Mouse (Mus musculus): ENCODE data around the gene Slc5a6.

DNA sequence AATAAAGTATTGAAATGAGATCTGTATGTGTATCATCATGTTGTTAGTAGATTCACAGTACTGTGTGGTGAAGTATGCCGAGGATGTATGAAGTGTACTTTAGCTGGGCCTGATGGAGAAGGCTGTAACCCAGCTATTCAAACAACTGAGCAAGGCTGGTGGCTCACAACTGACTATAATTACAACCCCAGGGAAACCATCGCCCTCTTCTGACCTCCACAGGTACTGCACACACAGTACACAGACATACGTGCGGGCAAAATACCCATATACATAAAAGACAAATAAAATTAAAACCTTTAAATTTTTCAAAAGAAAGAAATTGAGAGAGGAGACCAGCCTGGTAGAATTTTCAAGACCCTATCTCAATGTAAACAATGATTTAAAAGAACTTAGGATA is 47.2 kb downstream of the Slc5a6 start:
- no peak for TF ChIP-seq CTCF (IDR thresholded peaks at IDR 0.05; ENCODE audit: insufficient read depth, low read depth, low read length)
- TF ChIP-seq POLR2A (IDR thresholded peaks at IDR 0.05; ENCODE audit: insufficient read depth, low read depth, low read length) = no peak

Data from olfactory bulb, adult 2 months (tissue).